Mouse (Mus musculus) stomach, embryonic 16.5 days (tissue): ENCODE measurements around the gene Tln1. TPM values are rescaled to one million over a fixed set of nuclear protein-coding genes. Genes with fewer than 3 reads are reported as not detected.

ENCODE experiments used
- ATAC-seq: fragments of 200-750 bp; cut with Nextera tagmentation; 2 replicates; pipeline ENCODE4 v1.8.0; 2017; ENCODE audit warnings: moderate number of reproducible peaks, moderate TSS enrichment; ENCODE audit not compliant: insufficient read depth, low FRiP score
- H3K27ac ChIP-seq: fragments of 300-500 bp; sonication (generic); 2 replicates; pipeline ENCODE4 v1.5.1; 2014; ENCODE audit warnings: low read length
- H3K27me3 ChIP-seq: fragments of 300-500 bp; sonication (generic); 2 replicates; pipeline ENCODE4 v1.6.1; 2014; ENCODE audit warnings: low read length, control low read depth, mixed read lengths; ENCODE audit not compliant: control insufficient read depth, insufficient read depth
- H3K36me3 ChIP-seq: fragments of 300-500 bp; sonication (generic); 2 replicates; pipeline ENCODE4 v1.6.1; 2014; ENCODE audit warnings: low read length; ENCODE audit not compliant: control insufficient read depth, insufficient read depth
- H3K4me1 ChIP-seq: fragments of 300-500 bp; sonication (generic); 2 replicates; pipeline ENCODE4 v1.6.1; 2014; ENCODE audit warnings: low read length, control low read depth, mixed read lengths; ENCODE audit not compliant: control insufficient read depth, insufficient read depth
- H3K4me2 ChIP-seq: fragments of 300-500 bp; sonication (generic); 2 replicates; pipeline ENCODE4 v1.6.1; 2014; ENCODE audit warnings: low read depth, low read length, mixed read lengths
- H3K4me3 ChIP-seq: fragments of 300-500 bp; sonication (generic); replicated peaks from 2 replicates; pipeline ENCODE4 v1.5.1; 2014; ENCODE audit warnings: mild to moderate bottlenecking, low read length
- H3K9ac ChIP-seq: fragments of 300-500 bp; sonication (generic); 2 replicates; pipeline ENCODE4 v1.6.1; 2014; ENCODE audit warnings: low read length
- H3K9me3 ChIP-seq: fragments of 300-500 bp; sonication (generic); replicated peaks from 2 replicates; pipeline ENCODE4 v1.6.1; 2016; ENCODE audit warnings: low read length, control low read depth; ENCODE audit not compliant: control insufficient read depth
- WGBS: fragments of 180-500 bp; shearing (Covaris S2); extraction: QIAGEN DNeasy Blood & Tissue Kit; methylation state at CpG from one replicate; pipeline ENCODE4 v1.1.7; 2014; 5-methylcytosine and 5-hydroxymethylcytosine counted together
- polyA plus RNA-seq: library from polyadenylated mRNA; unstranded; fragments of >200 nt; fragmentation: Nextera tagmentation; extraction: Ambion mirVana; gene quantifications from 2 replicates; pipeline ENCODE4 v1.2.1, GENCODE M21; 2015

Gene Tln1
- polyA plus RNA-seq, 1 experiment from 2014 or later: 64.8 TPM

GRCm38 (mm10) chr4:43591961-43592360 is 29.5 kb upstream of the Tln1 start:
- H3K27ac ChIP-seq: no peak overlapping the region
- H3K4me3 ChIP-seq: no peak overlapping the region
- 77% methylated on average over 3 of the region's 3 CpGs for WGBS
- H3K27me3 ChIP-seq: no peaks in the 10 kb centered on the region
- H3K9ac ChIP-seq: no peak overlapping the region
- no peaks in the 10 kb centered on the region for H3K36me3 ChIP-seq
- H3K4me1 ChIP-seq: no peaks in the 10 kb centered on the region
- ATAC-seq: no peak
- no peak overlapping the region for H3K4me2 ChIP-seq
- H3K9me3 ChIP-seq: no peaks in the 10 kb centered on the region

- Histone ChIP-seq H3K36me3 (no peaks in the 10 kb centered on the region), H3K27ac (no peak overlapping the region), H3K9me3 (no peaks in the 10 kb centered on the region), H3K9ac (no peak overlapping the region), H3K4me1 (no peaks in the 10 kb centered on the region), H3K4me3 (no peak overlapping the region), H3K4me2 (no peak overlapping the region), H3K27me3 (no peaks in the 10 kb centered on the region)
- ATAC-seq: no peak
- 62% methylated on average over 5 of the region's 5 CpGs for WGBS
These were observed 29.1 kb upstream of the Tln1 start for GRCm38 (mm10) chr4:43591543-43591942.

- no peaks in the 10 kb centered on the region for H3K4me1 ChIP-seq
- no peaks in the 10 kb centered on the region for H3K27me3 ChIP-seq
- ATAC-seq: no peak
- no peak overlapping the region for H3K4me3 ChIP-seq
- no peak overlapping the region for H3K27ac ChIP-seq
- H3K36me3 ChIP-seq: peaks cover 10% of the 10 kb centered on the region; the same call in 1 of the 2 replicates
- H3K9me3 ChIP-seq: no peaks in the 10 kb centered on the region
- H3K4me2 ChIP-seq: no peak overlapping the region
- no peak overlapping the region for H3K9ac ChIP-seq
- 49% methylated on average over 7 of the region's 7 CpGs for WGBS
These were observed 25.2 kb upstream of the Tln1 start for GRCm38 (mm10) chr4:43587681-43588080.

GRCm38 (mm10) chr4:43586411-43586810 is 23.9 kb upstream of the Tln1 start:
- 71% methylated on average over 8 of the region's 8 CpGs for WGBS
- Histone ChIP-seq H3K9me3 (no peaks in the 10 kb centered on the region), H3K27me3 (no peaks in the 10 kb centered on the region), H3K36me3 (peaks cover 13% of the 10 kb centered on the region), H3K4me2 (no peak overlapping the region), H3K4me3 (no peak overlapping the region), H3K4me1 (no peaks in the 10 kb centered on the region), H3K27ac (no peak overlapping the region), H3K9ac (no peak overlapping the region)
- ATAC-seq: no peak

- 48% methylated on average over 10 of the region's 10 CpGs for WGBS
- Histone ChIP-seq H3K4me1 (no peaks in the 10 kb centered on the region), H3K9ac (no peak overlapping the region), H3K27me3 (no peaks in the 10 kb centered on the region), H3K9me3 (no peaks in the 10 kb centered on the region), H3K4me2 (no peak overlapping the region), H3K36me3 (peaks cover 19% of the 10 kb centered on the region), H3K4me3 (no peak overlapping the region), H3K27ac (no peak overlapping the region)
- no peak for ATAC-seq
These were observed 23.2 kb upstream of the Tln1 start for GRCm38 (mm10) chr4:43585682-43586081.

GRCm38 (mm10) chr4:43584444-43585416 is 22.2 kb upstream of the Tln1 start, which contains the start of gene Msmp:
Gene Msmp (minus strand): TSS chr4:43584494.
- 65% methylated on average over 12 of the region's 12 CpGs for WGBS
- H3K9ac ChIP-seq: no peak within 1 kb of the TSS
- no peaks in the 10 kb centered on the region for H3K9me3 ChIP-seq
- no peak within 1 kb of the TSS for H3K4me3 ChIP-seq
- H3K36me3 ChIP-seq: peaks cover 19% of the 10 kb centered on the region
- H3K4me1 ChIP-seq: peaks cover 4% of the 10 kb centered on the region
- H3K27me3 ChIP-seq: no peaks in the 10 kb centered on the region
- no peak within 1 kb of the TSS for H3K4me2 ChIP-seq
- no peak for ATAC-seq
- H3K27ac ChIP-seq: no peak within 1 kb of the TSS

GRCm38 (mm10) chr4:43583421-43583820 is 20.9 kb upstream of the Tln1 start:
- Histone ChIP-seq H3K4me1 (peaks cover 9% of the 10 kb centered on the region), H3K27ac (no peak overlapping the region), H3K27me3 (no peaks in the 10 kb centered on the region), H3K9me3 (no peaks in the 10 kb centered on the region), H3K36me3 (peaks cover 19% of the 10 kb centered on the region), H3K4me2 (no peak overlapping the region), H3K9ac (no peak overlapping the region), H3K4me3 (no peak overlapping the region)
- ATAC-seq: no peak
- WGBS: 68% methylated on average over 7 of the region's 7 CpGs

- Histone ChIP-seq H3K4me3 (no peak overlapping the region), H3K9ac (no peak overlapping the region), H3K4me2 (no peak overlapping the region), H3K36me3 (peaks cover 19% of the 10 kb centered on the region), H3K9me3 (no peaks in the 10 kb centered on the region), H3K27me3 (no peaks in the 10 kb centered on the region), H3K4me1 (peaks cover 18% of the 10 kb centered on the region), H3K27ac (no peak overlapping the region)
- ATAC-seq: no peak
- WGBS: 87% methylated on average over 5 of the region's 5 CpGs
These were observed 19.8 kb upstream of the Tln1 start for GRCm38 (mm10) chr4:43582241-43582640.

GRCm38 (mm10) chr4:43581381-43581780 is 18.9 kb upstream of the Tln1 start:
- ATAC-seq: no peak
- Histone ChIP-seq H3K27ac (no peak overlapping the region), H3K4me1 (peaks cover 26% of the 10 kb centered on the region), H3K4me3 (no peak overlapping the region), H3K36me3 (peaks cover 19% of the 10 kb centered on the region), H3K9ac (no peak overlapping the region), H3K27me3 (no peaks in the 10 kb centered on the region), H3K9me3 (no peaks in the 10 kb centered on the region), H3K4me2 (no peak overlapping the region)
- WGBS: 93% methylated on average over 12 of the region's 12 CpGs
